Mouse (Mus musculus) liver, embryonic 14.5 days (tissue): Measurements from ENCODE around the gene Kansl1.

Experiments
- CTCF ChIP-seq: IDR thresholded peaks from 2 replicates; pipeline ENCODE4 v1.5.1; 2016; ENCODE audit warnings: antibody characterized with exemption, low read depth, control low read depth
- EP300 ChIP-seq: IDR thresholded peaks from 2 replicates; pipeline ENCODE4 v1.6.1; 2016; ENCODE audit warnings: antibody characterized with exemption, low read depth

DNA sequence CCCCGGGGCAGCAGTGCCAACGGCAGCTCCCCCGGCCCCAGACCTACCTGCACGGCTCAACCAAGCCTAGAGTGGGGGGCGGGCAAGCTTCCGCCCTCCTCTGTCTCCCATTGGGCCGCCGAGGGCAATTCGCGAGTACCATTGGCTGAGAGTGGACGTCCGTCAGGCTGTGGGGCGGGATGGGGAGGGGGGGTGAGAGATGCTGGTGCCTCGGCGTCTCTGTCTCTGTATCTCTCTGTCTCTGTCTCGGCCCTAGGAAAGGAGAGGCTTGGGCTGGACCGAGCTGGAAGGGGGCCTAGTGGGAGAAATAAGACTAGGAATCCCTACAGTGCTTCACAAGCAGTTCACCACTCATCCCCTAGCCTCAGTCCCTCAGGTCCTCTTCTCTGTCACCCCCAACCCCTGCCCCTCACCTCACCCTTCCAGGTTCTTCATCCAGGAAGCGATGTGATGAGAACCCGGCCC, 742 bp upstream of the Kansl1 start:
- TF ChIP-seq EP300 = no peak
- no peak for TF ChIP-seq CTCF
